8 mouse cellular contexts compared by ENCODE assay signal in genomic region chr2:21037181-21037580, GRCm38 (mm10).
DNase-seq lines count a peak whose midpoint lies in the region; ATAC-seq and TF ChIP-seq lines count a peak whose summit lies in the region.

No protein-coding gene starts in this region.

- no peak for TF ChIP-seq CTCF in testis, adult 2 months (IDR thresholded peaks at IDR 0.05; ENCODE audit: control insufficient read depth, insufficient read depth, insufficient replicate concordance, low read depth, low read length)

- H3K27ac ChIP-seq in heart, embryonic 15.5 days = peak overlapping the region; percentile 72
- H3K27ac ChIP-seq in lung, embryonic 16.5 days (ENCODE audit: low read length) = peak overlapping the region; percentile 70
- H3K27ac ChIP-seq in testis, adult 2 months (ENCODE audit: control insufficient read depth, insufficient read depth, low read depth, low read length) = peak overlapping the region; percentile 32
- H3K27ac ChIP-seq in liver, embryonic 12.5 days = no peak overlapping the region

- H3K4me2 ChIP-seq in heart, embryonic 15.5 days = peak overlapping the region; percentile 27; the same call in 1 of the 2 replicates
- H3K4me2 ChIP-seq in lung, embryonic 16.5 days (ENCODE audit: low read depth, low read length) = no peak overlapping the region
- H3K4me2 ChIP-seq in liver, embryonic 12.5 days = no peak overlapping the region

- H3K9me3 ChIP-seq in heart, embryonic 15.5 days (replicated peaks) = no peaks in the 10 kb centered on the region
- no peaks in the 10 kb centered on the region for H3K9me3 ChIP-seq in lung, embryonic 16.5 days (ENCODE audit: control insufficient read depth, low read length)
- no peaks in the 10 kb centered on the region for H3K9me3 ChIP-seq in liver, embryonic 12.5 days (replicated peaks)

- no peaks in the 10 kb centered on the region for H3K36me3 ChIP-seq in heart, embryonic 15.5 days
- H3K36me3 ChIP-seq in lung, embryonic 16.5 days (ENCODE audit: control insufficient read depth, insufficient read depth, low read length) = no peaks in the 10 kb centered on the region
- no peaks in the 10 kb centered on the region for H3K36me3 ChIP-seq in testis, adult 2 months (ENCODE audit: control insufficient read depth, insufficient read depth, low read length)
- no peaks in the 10 kb centered on the region for H3K36me3 ChIP-seq in liver, embryonic 12.5 days

- H3K9ac ChIP-seq in heart, embryonic 15.5 days = no peak overlapping the region
- H3K9ac ChIP-seq in lung, embryonic 16.5 days (ENCODE audit: low read length) = no peak overlapping the region
- no peak overlapping the region for H3K9ac ChIP-seq in liver, embryonic 12.5 days

- ATAC-seq in heart, embryonic 15.5 days (replicated peaks; ENCODE audit: insufficient number of reproducible peaks, insufficient read depth, low FRiP score, low read depth) = peak; percentile 81
- peak; percentile 94 for ATAC-seq in lung, embryonic 16.5 days (ENCODE audit: low read depth)
- no peak for ATAC-seq in liver, embryonic 12.5 days

- WGBS in heart, embryonic 15.5 days = 20% methylated on average over 8 of the region's 8 CpGs
- WGBS in lung, embryonic 16.5 days = 29% methylated on average over 8 of the region's 8 CpGs
- WGBS in liver, embryonic 12.5 days (ENCODE audit: insufficient replicate concordance) = 70% methylated on average over 8 of the region's 8 CpGs

- no peak for TF ChIP-seq POLR2A in testis, adult 2 months (IDR thresholded peaks at IDR 0.05; ENCODE audit: control insufficient read depth, low read depth, low read length)

- no peaks in the 10 kb centered on the region for H3K27me3 ChIP-seq in heart, embryonic 15.5 days
- H3K27me3 ChIP-seq in lung, embryonic 16.5 days (ENCODE audit: control insufficient read depth, insufficient read depth, low read depth, low read length) = no peaks in the 10 kb centered on the region
- H3K27me3 ChIP-seq in testis, adult 2 months (ENCODE audit: control insufficient read depth, insufficient read depth, low read length) = no peaks in the 10 kb centered on the region
- H3K27me3 ChIP-seq in liver, embryonic 12.5 days (replicated peaks) = no peaks in the 10 kb centered on the region

- H3K4me1 ChIP-seq in heart, embryonic 15.5 days (replicated peaks) = peaks cover 24% of the 10 kb centered on the region
- peaks cover 12% of the 10 kb centered on the region for H3K4me1 ChIP-seq in lung, embryonic 16.5 days (replicated peaks; ENCODE audit: control insufficient read depth, insufficient read depth, low read length)
- H3K4me1 ChIP-seq in testis, adult 2 months (ENCODE audit: control insufficient read depth, insufficient read depth, low read length) = peaks cover 5% of the 10 kb centered on the region; the same call in 1 of the 2 replicates
- H3K4me1 ChIP-seq in liver, embryonic 12.5 days = peaks cover 5% of the 10 kb centered on the region; the same call in 1 of the 2 replicates

- H3K4me3 ChIP-seq in heart, embryonic 15.5 days = no peak overlapping the region
- H3K4me3 ChIP-seq in lung, embryonic 16.5 days (ENCODE audit: low read length) = no peak overlapping the region
- no peak overlapping the region for H3K4me3 ChIP-seq in testis, adult 2 months (ENCODE audit: control insufficient read depth, low read depth, low read length)
- no peak overlapping the region for H3K4me3 ChIP-seq in liver, embryonic 12.5 days

- peak; percentile 26 to 43 for DNase-seq in kidney, postnatal 4 days
- DNase-seq in kidney, postnatal 25 days = no peak
- peak; percentile 11 for DNase-seq in fat pad, adult 2 months (ENCODE audit: extremely low read depth, low read depth, low spot score)
- no peak for DNase-seq in neural tube, embryonic 10.5 days (ENCODE audit: extremely low spot score, low spot score)

Comparison
In these comparisons a context has a peak if more than half of its experiments do, and no peak if none do; other contexts are left out.
1. DNase-seq: peak in kidney, postnatal 4 days (2 of 2) and fat pad, adult 2 months (single experiment); none in kidney, postnatal 25 days (0 of 2) and neural tube, embryonic 10.5 days (single experiment).